ENCODE assay signal across 10 mouse cellular contexts in the genomic region with DNA sequence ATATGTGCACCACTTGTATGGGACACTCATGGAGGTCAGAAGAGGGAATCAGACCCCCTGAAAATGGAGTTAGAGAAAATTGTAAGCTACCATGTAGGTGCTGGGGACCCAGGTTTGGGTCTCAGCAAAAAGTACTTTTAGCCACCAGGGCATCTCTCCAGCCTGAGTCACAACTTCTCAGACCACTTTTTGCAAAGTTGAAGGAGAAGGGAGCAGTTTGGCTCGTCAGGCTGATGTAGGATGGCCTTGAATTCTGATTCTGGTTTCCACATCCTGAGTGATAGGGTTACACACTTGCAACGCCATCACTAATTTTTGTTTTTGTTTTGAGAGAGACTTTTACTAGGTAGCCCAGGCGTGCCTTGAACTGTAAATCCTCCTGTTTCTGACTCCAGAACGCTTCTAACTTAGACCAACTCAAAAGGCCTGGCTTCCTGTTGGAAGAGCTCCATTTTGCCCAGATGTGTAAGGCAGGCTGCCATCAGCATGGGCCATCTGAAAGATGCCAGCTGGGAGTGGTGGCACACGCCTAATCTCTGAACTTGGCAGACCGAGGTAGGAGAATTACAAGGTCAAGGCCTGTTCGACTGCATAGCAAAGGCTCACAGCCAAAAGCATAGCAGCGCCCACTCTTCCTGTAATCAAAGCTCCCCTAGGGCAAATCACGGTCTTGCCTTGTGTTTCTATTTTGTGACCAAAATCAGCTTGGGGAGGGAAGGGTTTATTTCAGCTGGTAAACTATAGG. TPM values are rescaled to one million over a fixed set of nuclear protein-coding genes. Genes with fewer than 3 reads are reported as not detected.
DNase-seq lines count a peak whose midpoint lies in the region; ATAC-seq and TF ChIP-seq lines count a peak whose summit lies in the region.
"Had no signal": no experiment of that assay in that cellular context is flagged by ENCODE, and none has a peak within 500 bp of the region (broad histone marks: within the 10 kb centered on the region; RNA-seq: fewer than 3 reads in every experiment).

No protein-coding gene starts in this region.

- WGBS in lung, adult 2 months, result 35% methylated on average over 9 of the region's 9 CpGs
- 66% methylated on average over 9 of the region's 9 CpGs for WGBS in intestine, postnatal 0 days

- TF ChIP-seq CTCF in lung, adult 2 months (IDR thresholded peaks at IDR 0.05; ENCODE audit: insufficient read depth, low read length), result no peak
- TF ChIP-seq CTCF in brain, embryonic 14.5 days (IDR thresholded peaks at IDR 0.05; ENCODE audit: borderline replicate concordance, extremely low read depth, insufficient read depth, insufficient read length), result no peak
- TF ChIP-seq CTCF in intestine, postnatal 0 days (IDR thresholded peaks at IDR 0.05; ENCODE audit: low read depth), result no peak

- H3K27me3 ChIP-seq in intestine, postnatal 0 days (replicated peaks; ENCODE audit: control insufficient read depth, insufficient read depth, low read length), result no peaks in the 10 kb centered on the region
- H3K27me3 ChIP-seq: lung, embryonic 15.5 days; stomach, embryonic 15.5 days had no signal

- peak; percentile 64 for DNase-seq in lung, adult 18-20 months
- no peak for DNase-seq in lung, adult 2 months
- DNase-seq in brain, embryonic 14.5 days (ENCODE audit: low read depth), result peak; percentile 44
- peak; percentile 61 for DNase-seq in heart, postnatal 4 days
- peak; percentile 61 for DNase-seq in testis, postnatal 10 days (ENCODE audit: low spot score)
- DNase-seq in thymus, postnatal 14 days, result no peak
- DNase-seq: layer of hippocampus, adult 9-11 months had no signal

- no peaks in the 10 kb centered on the region for H3K4me1 ChIP-seq in lung, adult 2 months (ENCODE audit: control insufficient read depth, insufficient read depth, low read length)
- no peaks in the 10 kb centered on the region for H3K4me1 ChIP-seq in intestine, postnatal 0 days (replicated peaks; ENCODE audit: control insufficient read depth, insufficient read depth, low read length)
- H3K4me1 ChIP-seq: stomach, embryonic 15.5 days had no signal

- no peak overlapping the region for H3K27ac ChIP-seq in intestine, postnatal 0 days (ENCODE audit: low read depth, low read length)
- H3K27ac ChIP-seq: lung, embryonic 15.5 days; stomach, embryonic 15.5 days had no signal

- H3K4me2 ChIP-seq in intestine, postnatal 0 days (replicated peaks; ENCODE audit: low read depth), result no peak overlapping the region
- H3K4me2 ChIP-seq: lung, embryonic 15.5 days; stomach, embryonic 15.5 days had no signal

- H3K4me3 ChIP-seq in lung, adult 2 months (replicated peaks; ENCODE audit: extremely low read depth, low read depth, low read length), result no peak overlapping the region
- no peak overlapping the region for H3K4me3 ChIP-seq in intestine, postnatal 0 days (ENCODE audit: low read depth, low read length)
- H3K4me3 ChIP-seq: lung, embryonic 15.5 days; stomach, embryonic 15.5 days had no signal

- no peak overlapping the region for H3K9ac ChIP-seq in intestine, postnatal 0 days (ENCODE audit: low read depth, low read length)
- H3K9ac ChIP-seq: lung, embryonic 15.5 days; stomach, embryonic 15.5 days had no signal

- ATAC-seq in intestine, postnatal 0 days, result no peak

- no peaks in the 10 kb centered on the region for H3K9me3 ChIP-seq in intestine, postnatal 0 days (ENCODE audit: control insufficient read depth)
- H3K9me3 ChIP-seq: lung, embryonic 15.5 days; stomach, embryonic 15.5 days had no signal

- H3K36me3 ChIP-seq in intestine, postnatal 0 days (ENCODE audit: control insufficient read depth, insufficient read depth), result no peaks in the 10 kb centered on the region; the same call in 1 of the 2 replicates
- H3K36me3 ChIP-seq: lung, embryonic 15.5 days; stomach, embryonic 15.5 days had no signal

- TF ChIP-seq POLR2A in lung, adult 2 months (IDR thresholded peaks at IDR 0.05; ENCODE audit: borderline replicate concordance, extremely low read depth, low read depth, low read length), result no peak
- no peak for TF ChIP-seq POLR2A in brain, embryonic 14.5 days (IDR thresholded peaks at IDR 0.05; ENCODE audit: borderline replicate concordance, extremely low read depth, insufficient read depth, insufficient read length, poor library complexity, severe bottlenecking)

RNA-seq across cellular contexts. Expression of gene Dnajc28, which starts 9.2 kb away (rescaled TPM):
- polyA plus RNA-seq in lung, adult 2 months (2012; rRNA removed), result 1.3 and 1.7 TPM in 2 replicates
- 3.6 and 3.9 TPM in 2 replicates for polyA plus RNA-seq in brain, embryonic 14.5 days (2012; rRNA removed)
- 1 to 10 TPM; 4.5 to 5.7 TPM for total RNA-seq in heart, postnatal 4 days (2021)
- 1.0 and 1.5 TPM in 2 replicates for polyA plus RNA-seq in intestine, postnatal 0 days (2015; fragmentation: Nextera tagmentation; extraction: Ambion mirVana)

RNA-seq across cellular contexts. Expression of gene Tmem50b, which starts 12.1 kb away (rescaled TPM):
- 87.2 and 111 TPM in 2 replicates for polyA plus RNA-seq in lung, adult 2 months (2012; rRNA removed)
- 52.3 and 55.4 TPM in 2 replicates for polyA plus RNA-seq in brain, embryonic 14.5 days (2012; rRNA removed)
- total RNA-seq in heart, postnatal 4 days (2021), result 10 to 100 TPM; 38.9 to 40.9 TPM
- 24.9 and 28.0 TPM in 2 replicates for polyA plus RNA-seq in intestine, postnatal 0 days (2015; fragmentation: Nextera tagmentation; extraction: Ambion mirVana)

RNA-seq across cellular contexts. Expression of gene Gart, which starts 37.1 kb away (rescaled TPM):
- 19.1 and 29.5 TPM in 2 replicates for polyA plus RNA-seq in lung, adult 2 months (2012; rRNA removed)
- 42.7 and 46.1 TPM in 2 replicates for polyA plus RNA-seq in brain, embryonic 14.5 days (2012; rRNA removed)
- total RNA-seq in heart, postnatal 4 days (2021), result 10 to 100 TPM; 71.2 to 77.2 TPM
- polyA plus RNA-seq in intestine, postnatal 0 days (2015; fragmentation: Nextera tagmentation; extraction: Ambion mirVana), result 19.0 and 23.8 TPM in 2 replicates

RNA-seq across cellular contexts. Expression of gene Son, which starts 37.6 kb away (rescaled TPM):
- polyA plus RNA-seq in lung, adult 2 months (2012; rRNA removed), result 144 and 200 TPM in 2 replicates
- 331 and 353 TPM in 2 replicates for polyA plus RNA-seq in brain, embryonic 14.5 days (2012; rRNA removed)
- 100 to 1,000 TPM; 234 to 236 TPM for total RNA-seq in heart, postnatal 4 days (2021)
- 71.1 and 83.4 TPM in 2 replicates for polyA plus RNA-seq in intestine, postnatal 0 days (2015; fragmentation: Nextera tagmentation; extraction: Ambion mirVana)

Comparison
In these comparisons a context has a peak if more than half of its experiments do, and no peak if none do; other contexts are left out.
1. DNase-seq: peak in lung, adult 18-20 months (2 of 2), brain, embryonic 14.5 days (single experiment), heart, postnatal 4 days (single experiment) and testis, postnatal 10 days (single experiment); none in lung, adult 2 months (single experiment) and thymus, postnatal 14 days (single experiment).